Mouse (Mus musculus): Measurements from ENCODE around the gene H2-DMa.

Gene H2-DMa

DNA sequence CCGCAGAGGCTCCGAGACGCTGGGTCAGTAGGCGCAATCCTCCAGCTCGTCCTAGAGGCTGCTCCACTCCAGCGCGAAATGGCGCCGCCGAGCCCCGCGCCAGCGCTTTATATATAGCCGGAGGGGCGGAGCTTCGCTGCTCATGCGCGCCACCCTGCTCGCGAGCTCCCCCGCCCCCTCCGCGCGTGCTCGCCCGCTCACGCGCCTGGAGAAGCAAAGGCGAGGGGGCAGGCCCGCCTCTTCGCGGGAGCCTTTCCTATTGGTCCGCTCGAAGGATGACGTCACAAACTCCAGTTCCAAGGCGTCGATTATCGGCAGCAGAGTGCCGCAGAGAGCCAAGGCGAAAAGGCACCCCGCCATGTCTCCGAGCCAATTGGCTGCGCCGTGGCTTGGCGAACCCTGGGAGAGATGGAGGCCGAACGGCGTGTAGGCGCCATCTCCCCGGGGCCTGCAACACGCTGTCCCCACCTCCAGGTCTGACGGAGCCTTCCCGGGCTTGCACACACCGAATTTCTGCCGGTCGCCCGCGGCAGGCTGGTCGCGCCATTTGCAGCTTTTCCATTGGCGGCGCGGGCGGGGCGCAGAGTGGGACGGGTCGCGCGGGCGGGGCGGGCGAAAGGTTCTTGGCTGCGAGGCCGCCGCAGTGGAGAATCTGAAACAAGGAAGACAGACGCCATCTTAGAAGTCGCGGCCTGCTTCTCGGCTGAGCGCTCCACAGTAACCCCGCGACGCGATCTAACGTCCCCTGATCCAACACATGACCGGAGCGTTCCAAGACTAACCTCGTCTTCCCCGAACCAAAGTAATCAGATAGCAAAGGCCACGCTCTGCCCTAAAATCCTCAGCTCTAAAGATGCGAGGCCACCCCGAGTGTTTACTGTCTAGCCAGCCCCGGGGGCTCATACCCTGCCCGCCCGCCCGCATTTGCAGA lies at the start of gene H2-DMa:
Gene H2-DMa, plus strand, starts transcription at position 293 of the 931 bp plus-strand sequence.
- DNase-seq, result peak; percentile 98 to 99

DNA sequence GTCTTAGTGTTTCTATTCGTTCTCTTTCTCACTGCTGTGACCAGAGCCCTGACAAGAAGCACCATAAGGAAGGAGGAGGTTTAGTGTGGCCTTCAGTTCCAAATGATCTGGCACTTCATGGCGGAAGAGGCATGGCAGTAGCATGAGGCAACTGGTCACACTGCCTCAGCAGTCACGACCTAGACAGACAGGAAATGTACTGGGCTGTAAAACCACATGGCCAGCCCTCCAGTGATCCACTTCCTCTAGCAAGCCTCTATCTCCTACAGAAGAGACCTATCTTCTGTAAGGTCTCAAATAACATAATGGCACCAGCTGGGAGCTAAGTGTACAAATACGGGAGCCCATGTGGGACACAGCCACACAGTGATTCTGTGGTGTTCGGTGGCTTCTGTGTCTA lies 47.2 kb upstream of the H2-DMa start:
- DNase-seq, result no peak

DNA sequence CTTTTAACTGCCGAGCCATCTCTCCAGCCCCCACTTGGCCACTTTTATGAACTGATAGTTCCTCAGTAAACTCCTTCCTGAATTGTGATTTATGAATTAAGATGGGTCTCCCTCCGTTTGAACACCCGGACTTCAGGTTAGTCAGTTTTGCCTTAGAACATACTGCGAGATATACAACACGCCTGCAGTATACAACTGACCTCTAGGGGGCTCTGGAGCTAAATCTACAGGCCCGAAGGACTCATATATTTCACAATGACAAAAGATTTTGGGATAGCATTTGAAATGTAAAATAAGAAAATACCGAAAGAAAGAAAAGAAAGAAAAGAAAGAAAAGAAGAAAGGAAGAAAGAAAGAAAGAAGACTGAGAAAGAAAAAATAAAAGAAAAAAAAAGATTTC lies 44.1 kb upstream of the H2-DMa start:
- peak; percentile 64 to 78 for DNase-seq

DNA sequence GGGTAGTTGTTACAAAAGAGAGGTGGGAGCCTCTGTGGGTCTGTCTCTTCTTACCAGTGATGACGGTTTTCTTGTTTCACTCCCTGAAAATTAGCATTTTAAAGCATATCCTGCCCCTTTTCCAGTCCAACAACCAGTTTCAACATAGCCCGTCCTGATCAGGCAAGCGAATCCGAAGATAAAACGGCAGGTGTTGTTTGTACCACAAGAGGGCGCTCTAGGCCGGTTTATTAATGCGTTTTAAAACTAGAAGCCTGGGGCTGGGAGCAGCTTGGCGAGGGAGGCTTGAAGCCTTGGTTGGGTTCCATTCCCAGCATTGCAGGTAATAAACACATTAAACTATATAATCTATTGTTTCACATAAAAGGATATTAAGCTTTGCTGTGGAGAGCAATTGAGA lies 41.8 kb upstream of the H2-DMa start:
- peak; percentile 48 to 66 for DNase-seq

DNA sequence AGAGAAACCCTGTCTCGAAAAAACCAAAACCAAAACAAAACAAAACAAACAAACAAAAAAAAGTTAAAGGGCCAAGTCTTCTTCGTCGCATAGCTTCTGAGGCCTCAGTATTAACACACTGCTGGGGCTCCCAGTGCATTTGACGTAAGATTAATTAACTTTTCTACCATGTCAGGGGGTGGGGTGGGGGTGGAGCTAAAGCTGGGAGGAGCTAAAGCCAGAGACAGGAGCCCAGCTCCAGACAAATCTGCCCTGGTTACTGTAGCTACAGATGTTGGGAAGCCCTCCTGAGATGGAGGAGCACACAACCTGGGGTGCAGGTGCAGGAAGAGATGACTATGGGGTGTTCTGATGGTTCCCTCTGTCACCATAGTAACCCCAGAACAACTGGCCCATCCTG lies 41.2 kb upstream of the H2-DMa start:
- DNase-seq, result no peak

DNA sequence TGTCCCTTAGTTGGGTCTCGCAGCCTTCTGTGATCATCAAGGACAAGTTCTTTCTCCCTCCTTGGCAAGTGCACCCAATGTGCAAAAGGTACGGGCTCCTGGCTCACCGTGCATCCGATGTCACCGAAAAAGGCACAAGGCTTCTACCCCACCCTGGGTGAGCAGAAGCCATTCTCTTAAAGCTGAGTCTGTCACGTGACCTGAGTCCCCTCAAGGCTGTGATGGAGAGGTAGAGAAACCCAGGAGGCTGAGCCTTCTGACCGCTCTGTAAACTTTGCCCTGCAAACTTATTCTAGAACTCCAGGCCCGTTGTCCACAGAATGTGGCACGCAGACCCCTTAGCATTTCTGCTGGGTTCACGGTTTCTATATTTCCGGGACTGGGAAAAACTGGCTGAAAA lies 40.3 kb upstream of the H2-DMa start:
- no peak for DNase-seq

DNA sequence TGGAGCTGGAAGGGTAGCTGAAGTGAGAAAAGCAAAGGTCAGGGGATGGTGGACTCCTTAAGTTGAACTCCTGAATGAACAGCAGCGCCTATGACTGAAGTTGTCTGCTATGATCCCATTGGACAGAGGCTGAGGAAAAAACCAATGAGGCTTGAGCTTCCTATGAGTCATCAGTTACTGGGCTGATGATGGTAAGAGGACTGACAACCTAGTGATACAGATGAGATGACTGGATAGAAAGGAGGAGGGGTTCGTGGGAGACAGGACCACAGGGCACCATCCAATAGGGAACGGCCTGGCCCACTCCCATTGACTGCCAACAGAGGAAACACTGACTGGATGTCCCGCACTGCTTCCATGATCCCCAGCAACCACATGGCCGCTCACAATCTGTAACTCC lies 39.7 kb upstream of the H2-DMa start:
- no peak for DNase-seq

DNA sequence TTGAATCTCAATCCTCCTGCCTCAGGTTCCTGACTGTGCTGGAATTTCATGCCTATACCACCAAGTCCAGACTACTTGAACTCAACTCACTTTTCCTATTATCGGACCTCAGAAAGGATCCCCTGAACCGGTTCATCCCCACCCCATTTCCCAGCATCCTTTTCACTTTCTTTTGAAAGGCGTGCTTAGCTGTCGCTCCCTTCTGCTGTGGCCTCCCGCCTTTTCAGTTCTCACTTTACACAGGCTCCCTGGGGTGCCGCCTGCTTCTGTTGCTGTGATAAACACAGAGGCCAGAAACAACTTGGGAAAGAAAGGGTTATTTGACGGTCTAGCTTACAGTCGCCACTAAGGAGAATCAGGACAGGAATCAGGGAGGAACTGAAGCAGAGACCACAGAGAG lies 36.2 kb upstream of the H2-DMa start:
- DNase-seq, result no peak

DNA sequence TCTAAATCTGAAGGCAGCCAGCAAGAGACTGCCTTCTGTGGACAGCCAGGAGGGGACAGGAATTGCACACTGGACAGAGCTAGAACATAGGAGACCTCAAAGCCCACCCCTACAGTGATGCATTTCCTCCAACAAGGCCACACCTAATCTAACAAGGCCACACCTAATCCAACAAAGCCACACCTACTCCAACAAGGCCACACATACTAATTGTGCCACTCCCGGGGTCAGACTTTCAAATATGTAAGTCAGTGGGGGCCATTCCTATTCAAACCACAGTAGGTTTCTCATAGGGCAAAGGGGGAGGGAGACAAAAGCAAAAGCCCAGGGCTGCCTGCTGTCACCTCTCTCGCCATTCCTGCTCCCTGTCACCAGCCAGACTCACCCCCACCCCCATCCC lies 32.0 kb upstream of the H2-DMa start:
- no peak for DNase-seq

DNA sequence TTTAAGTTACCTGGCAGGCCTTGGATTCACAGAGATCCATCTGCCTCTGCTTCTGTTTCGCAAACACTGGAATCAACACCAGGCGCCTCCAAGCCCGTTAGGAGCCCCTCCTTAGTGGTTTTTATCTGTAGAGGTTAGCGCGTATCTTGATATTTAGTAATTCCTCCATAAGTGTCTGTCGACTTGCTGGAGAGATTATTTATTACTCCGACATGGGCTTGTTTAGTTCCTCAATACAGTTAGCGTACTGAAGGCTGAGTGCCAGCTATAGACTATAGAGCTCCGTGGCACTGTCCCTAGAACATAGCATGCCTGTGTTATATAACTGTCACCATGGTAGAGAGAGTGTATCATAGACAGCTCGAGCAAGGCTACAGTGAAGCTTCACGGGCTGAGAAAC lies 31.2 kb upstream of the H2-DMa start:
- no peak for DNase-seq

DNA sequence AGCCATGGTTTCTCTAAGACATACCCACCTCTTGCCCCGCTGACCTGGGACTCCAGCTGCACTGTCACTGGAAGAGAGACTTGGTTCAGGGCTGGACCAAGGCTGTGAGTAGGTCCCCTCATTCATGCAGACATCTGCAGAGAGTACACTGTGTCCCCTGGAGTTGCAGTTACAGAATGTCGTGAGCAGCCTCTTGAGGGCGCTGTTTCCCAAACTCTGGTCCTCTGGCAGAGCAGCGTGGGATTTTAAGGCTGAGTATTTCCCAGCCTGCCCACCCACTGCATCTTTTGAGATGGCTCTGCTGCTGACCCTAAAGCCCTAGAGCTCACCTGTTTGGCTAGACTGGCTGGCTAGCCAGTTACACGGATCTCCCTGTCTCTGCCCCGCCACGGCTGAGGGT lies 28.4 kb upstream of the H2-DMa start:
- DNase-seq, result peak; percentile 66

DNA sequence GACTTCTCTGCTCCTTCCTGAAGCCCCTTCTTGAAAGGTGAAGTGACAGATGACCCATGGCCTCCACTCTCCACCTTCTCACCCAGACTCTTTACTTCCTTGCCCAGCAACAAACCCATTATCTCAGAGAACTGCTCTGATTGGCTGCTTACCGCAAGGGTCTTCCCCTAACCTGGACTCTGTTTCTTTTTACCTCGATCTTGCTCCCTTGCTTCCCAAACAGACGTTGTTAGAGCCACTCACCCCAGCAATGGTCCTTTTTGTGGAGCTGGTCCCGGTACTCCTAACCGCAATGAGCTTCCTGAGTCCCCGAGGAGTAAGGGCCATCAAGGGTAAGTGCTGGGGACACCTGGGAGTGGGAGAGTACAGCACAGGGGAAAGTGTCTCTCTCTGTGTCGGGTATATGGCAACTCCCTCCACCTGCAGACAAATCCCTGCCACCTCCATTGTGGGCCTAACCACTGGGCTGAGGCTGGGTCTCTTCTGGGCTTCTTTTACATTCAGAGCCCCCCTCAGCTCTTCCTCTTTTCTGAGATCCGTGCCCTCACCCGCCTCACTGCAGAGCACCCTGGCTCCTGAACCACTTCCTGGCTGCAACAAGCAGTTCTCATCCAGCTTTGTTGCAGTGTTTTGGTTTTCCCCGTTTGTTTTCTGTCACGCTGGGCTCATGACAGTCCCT lies 27.0 kb upstream of the H2-DMa start, which contains the start of gene H2-Oa:
Gene H2-Oa, plus strand, starts transcription at position 144 of the 679 bp plus-strand sequence.
- DNase-seq, result peak; percentile 64 to 74

DNA sequence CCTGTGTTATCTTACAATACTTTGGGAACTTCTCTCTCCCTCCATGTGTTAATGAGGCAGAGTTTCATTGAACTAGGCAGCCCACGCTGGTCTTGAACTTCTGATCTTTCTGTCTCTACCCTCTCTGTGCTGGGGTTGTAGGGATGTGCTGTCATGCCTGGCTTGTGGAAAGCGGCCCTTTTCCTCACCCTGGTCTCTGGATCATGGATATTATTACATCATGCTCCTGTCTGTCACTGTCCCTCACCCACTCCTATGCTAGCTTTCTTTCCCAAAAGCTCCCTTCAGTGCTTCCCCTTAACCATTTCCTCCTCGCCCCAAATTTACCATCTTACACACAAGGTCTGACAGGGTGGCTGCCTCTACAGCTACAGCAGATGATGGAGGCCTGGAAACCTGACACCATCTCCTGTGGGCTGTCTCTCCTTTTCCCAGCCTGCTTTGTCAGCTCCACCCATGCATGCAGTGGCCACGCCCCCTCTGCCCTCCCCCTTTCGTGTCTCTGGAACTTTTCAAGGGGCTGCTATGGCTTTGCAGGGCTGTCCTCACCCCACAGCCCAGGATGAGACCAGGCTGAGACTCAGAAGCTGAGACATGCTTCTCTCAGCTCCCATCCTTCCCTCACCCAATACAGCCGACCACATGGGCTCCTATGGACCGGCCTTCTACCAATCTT lies 26.0 kb upstream of the H2-DMa start:
- DNase-seq, result peak; percentile 60 to 75

DNA sequence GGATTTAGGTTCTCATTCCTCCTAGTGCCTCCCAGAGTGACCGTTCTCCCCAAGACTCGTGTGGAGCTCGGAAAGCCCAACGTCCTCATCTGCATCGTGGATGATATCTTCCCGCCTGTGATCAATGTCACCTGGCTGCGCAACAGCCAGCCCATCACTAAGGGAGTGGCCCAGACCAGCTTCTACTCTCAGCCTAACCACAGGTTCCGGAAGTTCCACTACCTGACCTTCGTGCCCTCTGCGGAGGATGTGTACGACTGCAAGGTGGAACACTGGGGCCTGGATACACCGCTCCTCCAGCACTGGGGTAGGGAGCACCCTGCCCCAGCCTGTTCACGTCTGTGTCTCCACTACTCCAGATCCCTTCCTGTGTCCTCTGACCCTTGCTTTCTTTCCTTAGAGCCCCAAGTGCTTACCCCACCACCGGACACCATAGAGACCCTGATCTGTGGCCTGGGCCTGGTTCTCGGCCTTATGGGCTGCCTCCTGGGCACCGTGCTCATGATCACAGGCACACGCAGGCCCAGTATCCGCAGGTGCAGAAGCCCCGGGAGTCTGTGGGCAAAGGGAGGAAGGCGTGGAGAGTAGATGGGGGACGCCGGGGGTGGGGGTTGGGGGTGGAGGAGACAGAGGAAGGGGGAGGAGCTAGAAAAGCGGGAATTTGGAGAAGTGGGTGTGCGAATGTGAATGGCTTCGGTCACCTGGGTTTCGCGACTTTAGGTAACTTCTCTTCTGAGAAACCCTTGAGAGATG lies 24.9 kb upstream of the H2-DMa start:
- DNase-seq, result peak; percentile 48 to 68

DNA sequence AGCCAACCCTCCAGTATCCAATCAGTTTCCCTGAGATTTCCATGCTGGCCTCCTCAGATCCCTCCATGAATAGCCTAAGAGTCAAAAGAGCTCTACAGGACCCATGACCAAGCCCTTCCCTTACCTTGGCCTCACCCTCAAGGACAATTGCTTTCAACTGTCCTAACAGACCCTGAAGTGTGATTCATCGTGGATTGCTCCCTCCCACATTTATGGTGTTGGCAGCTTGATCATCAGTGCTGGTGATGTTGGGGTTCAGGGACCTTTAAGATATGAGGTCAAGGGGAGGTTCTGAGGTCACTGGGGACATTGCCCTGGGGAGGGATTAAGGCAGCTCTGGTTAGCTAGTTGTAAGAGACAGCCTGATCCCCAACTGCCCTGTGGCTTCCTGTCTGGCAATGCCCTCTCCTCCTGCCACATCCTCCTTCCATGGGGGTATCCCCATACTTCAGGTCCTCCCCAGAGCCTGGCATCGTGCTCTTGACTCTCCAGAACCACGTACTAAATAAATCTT lies 22.8 kb upstream of the H2-DMa start:
- no peak for DNase-seq

DNA sequence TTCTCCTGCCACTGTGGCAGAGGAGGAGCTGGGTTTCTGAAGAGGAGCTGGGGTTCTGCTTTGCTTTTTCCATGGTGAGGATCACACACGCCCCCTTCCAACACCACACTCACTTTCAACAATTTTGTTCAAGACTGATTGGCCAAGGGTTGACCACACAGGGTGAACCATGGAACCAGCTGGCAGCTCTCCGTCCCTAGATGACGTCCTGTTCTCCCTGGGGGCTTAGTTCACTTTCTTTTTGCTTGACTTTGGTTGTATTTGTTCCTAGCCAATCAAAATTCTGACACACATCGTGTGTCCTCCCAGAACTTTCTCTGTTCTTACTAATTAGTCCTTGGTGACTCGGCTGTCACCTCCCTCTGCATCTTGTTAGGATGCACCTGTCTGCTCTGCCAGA lies 22.1 kb upstream of the H2-DMa start:
- DNase-seq, result no peak

DNA sequence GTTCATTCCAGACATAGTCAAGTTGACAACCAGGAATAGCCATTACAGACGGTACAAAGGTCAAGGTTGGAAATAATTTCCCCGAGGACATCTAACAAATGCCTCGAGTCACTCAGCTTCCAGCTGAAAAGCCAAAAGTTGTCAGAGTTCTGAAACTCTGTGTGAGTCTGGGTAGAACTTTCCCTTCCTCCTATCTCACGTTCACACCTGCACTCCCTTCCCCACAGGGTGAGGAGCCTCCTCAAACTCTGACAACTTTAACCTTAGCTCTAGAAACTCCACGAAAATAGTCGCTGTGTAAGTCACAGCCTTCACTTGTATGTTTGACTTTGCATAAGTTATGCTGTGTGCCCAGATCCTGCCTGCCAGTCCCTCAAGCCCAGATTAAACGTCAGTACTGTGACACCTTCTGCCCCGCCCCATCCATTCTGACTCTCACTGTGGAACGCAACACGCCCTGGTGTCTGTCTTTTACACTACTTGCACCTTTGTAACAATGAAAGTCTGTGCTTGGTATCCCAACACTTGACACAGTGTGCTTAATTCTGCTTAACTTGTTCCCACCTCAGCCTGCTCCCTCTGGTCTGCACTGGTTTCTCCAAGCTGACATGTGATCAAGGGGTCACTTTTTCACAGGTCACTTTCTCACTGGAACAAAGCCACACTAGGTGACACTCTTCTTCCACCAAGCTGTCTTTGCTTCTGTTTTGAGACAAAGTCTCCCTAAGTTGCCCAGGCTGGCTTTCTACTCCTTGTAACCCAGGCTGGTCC lies 20.4 kb upstream of the H2-DMa start:
- no peak for DNase-seq

DNA sequence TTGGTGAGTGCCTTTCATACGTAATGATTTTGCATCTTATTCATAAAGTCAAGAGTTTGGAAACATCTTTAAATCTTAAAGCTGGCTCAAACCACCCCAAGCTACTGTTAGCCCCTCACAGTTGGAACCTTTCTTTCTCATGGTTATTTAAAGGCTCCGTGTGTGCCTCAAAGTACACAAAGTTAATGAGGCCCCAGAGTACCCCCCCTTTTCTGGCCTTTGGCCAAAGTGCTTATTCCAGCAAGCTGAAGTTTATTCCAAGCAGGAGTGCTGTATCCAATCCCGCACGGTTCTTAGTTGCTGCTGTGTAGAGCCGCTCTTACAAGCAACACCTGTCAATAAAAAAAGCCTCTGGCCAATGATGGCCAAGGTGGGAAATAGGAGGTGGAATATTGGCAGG lies 19.8 kb upstream of the H2-DMa start:
- DNase-seq, result no peak

DNA sequence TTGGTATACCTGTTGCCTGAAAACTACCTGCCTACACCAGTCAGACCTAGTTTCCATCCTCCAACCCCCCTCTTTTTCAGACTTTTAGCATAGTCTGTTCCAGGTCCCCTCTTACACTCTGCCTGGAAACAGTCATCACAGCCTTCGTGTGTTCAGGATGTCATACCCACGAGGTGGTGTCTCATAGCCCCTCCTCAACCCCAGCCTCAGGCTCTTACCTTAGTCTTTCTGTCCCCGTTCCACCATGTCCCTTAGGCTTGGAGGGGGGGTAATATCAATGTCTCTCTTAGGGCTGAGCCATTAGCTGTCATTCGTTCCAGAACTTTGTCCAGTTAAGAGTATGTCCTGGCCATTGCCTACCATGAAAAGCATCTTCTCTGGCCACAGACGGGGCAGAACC lies 18.2 kb upstream of the H2-DMa start:
- DNase-seq, result no peak

DNA sequence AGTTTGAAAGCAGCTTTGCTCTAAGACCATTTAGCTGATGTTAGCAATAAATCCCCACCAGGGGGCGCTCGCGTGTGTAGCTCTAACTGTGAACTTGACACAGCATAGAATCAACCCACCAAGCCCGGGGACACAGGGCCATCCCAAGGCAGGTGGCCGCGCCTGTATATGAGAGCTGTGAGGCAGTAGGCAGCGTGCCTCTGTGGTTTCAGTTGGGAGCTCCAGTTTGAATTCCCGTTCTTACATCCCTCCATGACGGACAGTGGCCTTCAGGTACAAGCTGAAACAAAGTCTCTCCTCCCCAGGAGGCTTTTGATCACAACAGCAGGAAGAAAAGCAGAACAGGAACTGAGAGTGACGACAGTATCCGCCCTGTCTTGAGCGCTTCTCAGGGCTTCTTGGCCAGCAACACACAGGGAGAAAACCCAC lies 17.7 kb upstream of the H2-DMa start:
- DNase-seq, result peak; percentile 93 to 97

DNA sequence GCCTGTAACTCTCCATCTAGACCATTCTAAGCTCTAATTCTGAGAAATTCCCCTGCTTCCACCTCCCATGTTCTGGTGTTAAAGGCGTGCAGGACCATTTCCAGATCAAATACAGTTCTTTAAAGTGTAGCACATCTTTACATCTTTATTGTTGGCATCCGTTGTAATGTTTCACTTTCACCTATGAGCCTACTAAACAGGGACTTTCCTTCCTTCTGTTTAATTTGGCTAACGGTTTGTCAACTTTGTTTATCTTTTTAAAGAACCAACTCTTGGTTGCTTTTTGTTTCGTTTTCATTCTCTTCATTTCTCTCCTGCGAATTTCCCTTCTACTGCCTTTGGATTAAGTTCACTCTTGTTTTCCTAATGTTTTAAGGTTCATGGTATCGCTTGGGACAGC lies 16.5 kb upstream of the H2-DMa start:
- no peak for DNase-seq

DNA sequence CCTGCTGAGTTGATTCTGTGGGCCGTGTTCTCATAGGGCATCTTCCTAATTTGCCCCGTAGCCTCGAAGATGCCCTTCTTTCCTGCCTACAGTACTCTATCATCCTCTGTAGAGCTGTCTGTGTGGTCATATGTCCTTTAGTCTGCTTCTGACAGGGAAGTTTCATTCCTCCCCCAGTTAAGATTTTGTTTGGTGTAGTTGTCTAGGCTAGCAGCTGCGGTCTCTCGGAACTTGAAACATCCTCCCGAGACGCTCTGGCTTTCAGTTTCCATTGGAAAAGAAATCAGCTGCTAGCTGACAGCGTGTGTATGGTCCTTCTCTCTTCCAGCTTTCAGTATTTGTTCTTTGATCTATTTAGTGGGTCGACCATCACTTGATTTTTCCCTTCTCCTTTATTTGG lies 14.5 kb upstream of the H2-DMa start:
- no peak for DNase-seq
